Mouse (Mus musculus) hindbrain, embryonic 12.5 days (tissue): ENCODE data around the gene Mdfic. TPM values are rescaled to one million over a fixed set of nuclear protein-coding genes. Genes with fewer than 3 reads are reported as not detected.

Source experiments
- ATAC-seq: fragments of 200-750 bp; cut with Nextera tagmentation; 2 replicates; pipeline ENCODE4 v1.8.0; 2017; ENCODE audit warnings: moderate TSS enrichment; ENCODE audit not compliant: low FRiP score
- H3K27ac ChIP-seq: fragments of 300-500 bp; sonication (generic); 2 replicates; pipeline ENCODE4 v1.5.1; 2016; ENCODE audit warnings: mild to moderate bottlenecking
- H3K27me3 ChIP-seq: fragments of 300-500 bp; sonication (generic); 2 replicates; pipeline ENCODE4 v1.6.1; 2016; ENCODE audit warnings: mild to moderate bottlenecking
- H3K36me3 ChIP-seq: fragments of 300-500 bp; sonication (generic); 2 replicates; pipeline ENCODE4 v1.6.1; 2016; ENCODE audit warnings: mild to moderate bottlenecking
- H3K4me1 ChIP-seq: fragments of 300-500 bp; sonication (generic); 2 replicates; pipeline ENCODE4 v1.6.1; 2016
- H3K4me2 ChIP-seq: fragments of 300-500 bp; sonication (generic); replicated peaks from 2 replicates; pipeline ENCODE4 v1.6.1; 2016; ENCODE audit warnings: mild to moderate bottlenecking
- H3K4me3 ChIP-seq: fragments of 300-500 bp; sonication (generic); 2 replicates; pipeline ENCODE4 v1.5.1; 2016; ENCODE audit warnings: mild to moderate bottlenecking
- H3K9ac ChIP-seq: fragments of 300-500 bp; sonication (generic); 2 replicates; pipeline ENCODE4 v1.6.1; 2016; ENCODE audit warnings: mild to moderate bottlenecking, moderate library complexity
- H3K9me3 ChIP-seq: fragments of 300-500 bp; sonication (generic); replicated peaks from 2 replicates; pipeline ENCODE4 v1.6.1; 2016; ENCODE audit warnings: mild to moderate bottlenecking
- WGBS: fragments of 180-500 bp; shearing (Covaris S2); methylation state at CpG from one replicate; pipeline ENCODE4 v1.1.7; 2016; 5-methylcytosine and 5-hydroxymethylcytosine counted together
- polyA plus RNA-seq: library from polyadenylated mRNA; unstranded; fragments of >200 nt; fragmentation: Nextera tagmentation; extraction: Ambion mirVana; gene quantifications from 2 replicates; pipeline ENCODE4 v1.2.1, GENCODE M21; 2016

The Mdfic gene
- polyA plus RNA-seq, 1 experiment from 2014 or later = 5.2 TPM

- Histone ChIP-seq H3K9ac (no peak overlapping the region), H3K27me3 (no peaks in the 10 kb centered on the region), H3K4me2 (no peak overlapping the region), H3K9me3 (no peaks in the 10 kb centered on the region), H3K4me1 (no peaks in the 10 kb centered on the region), H3K27ac (no peak overlapping the region), H3K4me3 (no peak overlapping the region), H3K36me3 (no peaks in the 10 kb centered on the region)
- no peak for ATAC-seq
- 92% methylated on average over 1 of the region's 1 CpGs for WGBS
Measured at GRCm38 (mm10) chr6:15830651-15831050, 110.2 kb downstream of the Mdfic start.

GRCm38 (mm10) chr6:15837695-15838094, 117.2 kb downstream of the Mdfic start:
- Histone ChIP-seq H3K27ac (no peak overlapping the region), H3K9ac (no peak overlapping the region), H3K4me3 (no peak overlapping the region), H3K9me3 (no peaks in the 10 kb centered on the region), H3K36me3 (no peaks in the 10 kb centered on the region), H3K4me2 (no peak overlapping the region), H3K4me1 (no peaks in the 10 kb centered on the region), H3K27me3 (no peaks in the 10 kb centered on the region)
- 80% methylated on average over 3 of the region's 3 CpGs for WGBS
- no peak for ATAC-seq

- Histone ChIP-seq H3K4me1 (no peaks in the 10 kb centered on the region), H3K36me3 (no peaks in the 10 kb centered on the region), H3K27ac (no peak overlapping the region), H3K4me2 (no peak overlapping the region), H3K9me3 (no peaks in the 10 kb centered on the region), H3K4me3 (no peak overlapping the region), H3K9ac (no peak overlapping the region), H3K27me3 (no peaks in the 10 kb centered on the region)
- 88% methylated on average over 3 of the region's 3 CpGs for WGBS
- no peak for ATAC-seq
Measured at GRCm38 (mm10) chr6:15839831-15840230, 119.4 kb downstream of the Mdfic start.

- H3K27me3 ChIP-seq = no peaks in the 10 kb centered on the region
- no peak overlapping the region for H3K9ac ChIP-seq
- WGBS = 89% methylated on average over 2 of the region's 2 CpGs
- no peak overlapping the region for H3K4me3 ChIP-seq
- H3K4me2 ChIP-seq = no peak overlapping the region
- H3K36me3 ChIP-seq = no peaks in the 10 kb centered on the region
- H3K27ac ChIP-seq = no peak overlapping the region
- H3K4me1 ChIP-seq = no peaks in the 10 kb centered on the region
- ATAC-seq = no peak
- H3K9me3 ChIP-seq = no peaks in the 10 kb centered on the region
Measured at GRCm38 (mm10) chr6:15840429-15840828, 120.0 kb downstream of the Mdfic start.

GRCm38 (mm10) chr6:15841476-15842209, 121.2 kb downstream of the Mdfic start:
- Histone ChIP-seq H3K9ac (no peak overlapping the region), H3K4me2 (no peak overlapping the region), H3K27ac (no peak overlapping the region), H3K4me1 (no peaks in the 10 kb centered on the region), H3K36me3 (no peaks in the 10 kb centered on the region), H3K9me3 (no peaks in the 10 kb centered on the region), H3K4me3 (no peak overlapping the region), H3K27me3 (no peaks in the 10 kb centered on the region)
- 67% methylated on average over 5 of the region's 5 CpGs for WGBS
- no peak for ATAC-seq

GRCm38 (mm10) chr6:15843295-15843694, 122.8 kb downstream of the Mdfic start:
- Histone ChIP-seq H3K9ac (no peak overlapping the region), H3K4me1 (no peaks in the 10 kb centered on the region), H3K4me2 (no peak overlapping the region), H3K9me3 (no peaks in the 10 kb centered on the region), H3K4me3 (no peak overlapping the region), H3K27me3 (no peaks in the 10 kb centered on the region), H3K36me3 (no peaks in the 10 kb centered on the region), H3K27ac (no peak overlapping the region)
- ATAC-seq = no peak
- WGBS = 90% methylated on average over 3 of the region's 3 CpGs

GRCm38 (mm10) chr6:15845711-15846342, 125.4 kb downstream of the Mdfic start:
- Histone ChIP-seq H3K9ac (no peak overlapping the region), H3K27me3 (no peaks in the 10 kb centered on the region), H3K36me3 (no peaks in the 10 kb centered on the region), H3K4me2 (no peak overlapping the region), H3K4me1 (no peaks in the 10 kb centered on the region), H3K9me3 (no peaks in the 10 kb centered on the region), H3K27ac (no peak overlapping the region), H3K4me3 (no peak overlapping the region)
- no peak for ATAC-seq
- WGBS = 79% methylated on average over 2 of the region's 2 CpGs
